In the genomic region with DNA sequence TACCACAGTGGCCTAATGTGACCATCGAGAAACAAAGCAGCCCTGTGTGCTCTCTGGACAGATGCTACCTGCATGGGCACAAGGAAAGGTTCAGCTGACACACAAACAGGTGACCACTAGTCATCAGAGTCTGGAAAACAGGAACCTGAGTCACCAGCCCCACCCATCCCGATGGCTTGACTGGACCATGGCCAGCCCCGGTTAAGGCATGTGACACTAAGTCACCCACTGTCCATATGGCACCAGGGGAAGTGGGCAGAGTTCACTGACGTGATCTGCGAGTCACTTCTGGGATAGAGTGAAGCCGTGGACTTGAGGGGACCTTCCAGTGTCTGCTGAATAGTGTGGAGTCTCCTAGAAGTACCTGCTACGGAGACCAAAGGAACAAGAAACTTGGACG, we compare ENCODE assay signal across 14 mouse cellular contexts. TPM values are rescaled to one million over a fixed set of nuclear protein-coding genes. Genes with fewer than 3 reads are reported as not detected.
DNase-seq lines count a peak whose midpoint lies in the region; TF ChIP-seq lines count a peak whose summit lies in the region.
"Had no signal": no experiment of that assay in that cellular context is flagged by ENCODE, and none has a peak within 500 bp of the region (broad histone marks: within the 10 kb centered on the region; RNA-seq: fewer than 3 reads in every experiment).

No protein-coding gene starts in this region.

- H3K27me3 ChIP-seq in cerebellum, adult 2 months (ENCODE audit: control insufficient read depth, insufficient read depth, low read length), result no peaks in the 10 kb centered on the region
- H3K27me3 ChIP-seq: CH12.LX had no signal

- H3K27ac ChIP-seq in cerebellum, adult 2 months (ENCODE audit: insufficient read depth, low read length), result no peak overlapping the region
- H3K27ac ChIP-seq: midbrain, embryonic 10.5 days had no signal

- no peak overlapping the region for H3K4me3 ChIP-seq in cerebellum, adult 2 months (replicated peaks; ENCODE audit: insufficient read depth, low read depth, low read length)
- H3K4me3 ChIP-seq in lung, adult 2 months (replicated peaks; ENCODE audit: extremely low read depth, low read depth, low read length), result no peak overlapping the region
- H3K4me3 ChIP-seq: midbrain, embryonic 10.5 days had no signal

- H3K4me1 ChIP-seq in cerebellum, adult 2 months (ENCODE audit: control insufficient read depth, insufficient read depth, low read length), result peaks cover 7% of the 10 kb centered on the region
- H3K4me1 ChIP-seq in lung, adult 2 months (ENCODE audit: control insufficient read depth, insufficient read depth, low read length), result peaks cover 3% of the 10 kb centered on the region; the same call in 1 of the 2 replicates

- 46% methylated on average over 8 of the region's 8 CpGs for WGBS in cerebellum, adult 2 months
- WGBS in lung, adult 2 months, result 83% methylated on average over 8 of the region's 8 CpGs

- no peak for TF ChIP-seq POLR2A in cerebellum, adult 2 months (IDR thresholded peaks at IDR 0.05; ENCODE audit: borderline replicate concordance, insufficient read depth, low read length)
- TF ChIP-seq POLR2A in lung, adult 2 months (IDR thresholded peaks at IDR 0.05; ENCODE audit: borderline replicate concordance, extremely low read depth, low read depth, low read length), result no peak

- peak; percentile 51 to 66 for DNase-seq in cerebellum, adult 2 months
- DNase-seq in cerebellum, postnatal 4 days (ENCODE audit: low spot score in 2 of 2), result no peak
- DNase-seq in lung, adult 18-20 months, result peak; percentile 61 to 63
- DNase-seq in lung, adult 2 months, result no peak
- DNase-seq in lung, postnatal 25 days (ENCODE audit: low spot score), result peak; percentile 24
- peak; percentile 78 to 82 for DNase-seq in urinary bladder, postnatal 36 days (ENCODE audit: low spot score in 2 of 2)
- DNase-seq in thymus, postnatal 4 days, result no peak
- DNase-seq in kidney, adult 18-20 months, result no peak
- DNase-seq: gastrocnemius, postnatal 14 days; heart, postnatal 36 days; kidney, adult 2 months; right cerebral cortex, adult 18-20 months had no signal

- TF ChIP-seq CTCF in cerebellum, adult 2 months (IDR thresholded peaks at IDR 0.05; ENCODE audit: borderline replicate concordance, insufficient read depth, low read depth, low read length), result no peak
- TF ChIP-seq CTCF in lung, adult 2 months (IDR thresholded peaks at IDR 0.05; ENCODE audit: insufficient read depth, low read length), result no peak

RNA-seq across cellular contexts. Expression of gene Zfand2a, which starts 5.3 kb away (rescaled TPM):
- polyA plus RNA-seq in cerebellum, adult 2 months (2012; rRNA removed), result 37.1 and 42.8 TPM in 2 replicates
- polyA plus RNA-seq in lung, adult 2 months (2012; rRNA removed), result 15.1 and 19.6 TPM in 2 replicates

RNA-seq across cellular contexts. Expression of gene 3110082I17Rik, which starts 18.8 kb away (rescaled TPM):
- 7.1 and 7.4 TPM in 2 replicates for polyA plus RNA-seq in cerebellum, adult 2 months (2012; rRNA removed)
- polyA plus RNA-seq in lung, adult 2 months (2012; rRNA removed), result 12.2 and 14.0 TPM in 2 replicates

RNA-seq across cellular contexts. Expression of gene Gper1, which starts 56.1 kb away (rescaled TPM):
- 4.0 and 4.4 TPM in 2 replicates for polyA plus RNA-seq in cerebellum, adult 2 months (2012; rRNA removed)
- polyA plus RNA-seq in lung, adult 2 months (2012; rRNA removed), result 2.7 and 3.3 TPM in 2 replicates

Comparison
In these comparisons a context has a peak if more than half of its experiments do, and no peak if none do; other contexts are left out.
1. DNase-seq: peak in cerebellum, adult 2 months (2 of 2), lung, adult 18-20 months (2 of 2), lung, postnatal 25 days (single experiment) and urinary bladder, postnatal 36 days (2 of 2); none in cerebellum, postnatal 4 days (0 of 2), lung, adult 2 months (single experiment), thymus, postnatal 4 days (single experiment) and kidney, adult 18-20 months (single experiment).